Mouse (Mus musculus) adrenal gland, postnatal 14 days (tissue): ENCODE results near the gene Il25. TPM values are rescaled to one million over a fixed set of nuclear protein-coding genes. Genes with fewer than 3 reads are reported as not detected.
A peak's percentile ranks its signal among the peaks of the same experiment; 100 is the strongest.

Experiments used
- DNase-seq: peaks from one replicate; pipeline ENCODE4 v3.0.0; 2021; ENCODE audit warnings: mixed read lengths
- long read RNA-seq, 2 experiments: library from polyadenylated mRNA; stranded (forward); transcript quantifications; one replicate each; pipeline ENCODE4 v2.0.0; 2021
- total RNA-seq: library from RNA; stranded (reverse); gene quantifications from 2 replicates; pipeline ENCODE4 v1.2.3, GENCODE M21; 2021

Il25 gene
- total RNA-seq = not detected in 2 replicates
- long read RNA-seq, experiment 1 = 0 reads
- long read RNA-seq, experiment 2 = 0 reads

- no peak for DNase-seq
These were observed at the start of gene Il25 for GRCm38 (mm10) chr14:54932645-54933150. Il25 (plus strand) TSS chr14:54932695.

DNA sequence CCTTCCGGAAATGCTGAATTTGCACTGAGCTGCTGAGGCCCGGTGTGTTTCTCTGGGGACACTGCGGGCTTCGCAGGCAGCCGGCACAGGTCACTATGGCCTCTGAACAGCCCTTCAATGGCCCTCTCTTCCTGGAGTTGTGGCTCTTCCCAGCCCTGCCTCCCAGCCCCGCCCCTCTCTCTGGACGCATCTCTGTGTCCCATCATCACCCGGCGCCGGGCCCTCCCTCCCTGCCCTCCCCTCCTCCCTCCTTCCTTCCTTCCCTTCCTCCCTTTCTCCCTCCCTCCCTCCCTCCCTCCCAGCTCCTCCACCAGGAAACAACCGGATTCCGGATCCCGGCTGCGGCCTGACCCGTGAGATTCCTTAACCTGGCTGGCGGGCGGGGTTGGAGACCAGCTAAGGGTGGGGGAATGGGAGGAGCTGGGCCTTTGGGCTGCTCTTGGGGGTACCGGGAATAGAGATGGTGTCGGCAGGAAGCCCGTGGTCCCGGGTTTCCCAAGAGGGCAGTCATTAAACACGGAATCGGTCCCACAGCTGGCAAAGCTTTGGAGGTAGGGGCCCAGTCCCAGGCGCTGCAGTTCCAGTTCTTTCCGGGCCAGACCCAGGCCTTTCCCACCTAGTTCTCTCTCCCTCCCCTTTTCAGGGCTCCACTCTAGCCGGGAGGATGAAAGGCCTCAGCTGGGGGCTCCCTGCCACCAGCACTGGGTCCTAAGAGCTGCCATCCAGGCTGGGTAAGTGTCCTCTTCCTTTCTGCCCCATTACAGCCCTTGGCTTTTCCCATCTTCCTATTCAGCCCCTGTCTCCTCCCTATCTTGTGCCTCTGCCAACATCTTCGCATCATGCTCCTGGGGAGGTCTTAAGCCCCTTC, 49.1 kb upstream of the Il25 start, which contains the start of the genes Bcl2l2 and Gm20521:
TSS of gene Bcl2l2 (plus strand) at position 224 of the 868 bp plus-strand sequence.
TSS of gene Gm20521 (plus strand) at position 288 of the 868 bp plus-strand sequence.
- peak; percentile 96 for DNase-seq

DNA sequence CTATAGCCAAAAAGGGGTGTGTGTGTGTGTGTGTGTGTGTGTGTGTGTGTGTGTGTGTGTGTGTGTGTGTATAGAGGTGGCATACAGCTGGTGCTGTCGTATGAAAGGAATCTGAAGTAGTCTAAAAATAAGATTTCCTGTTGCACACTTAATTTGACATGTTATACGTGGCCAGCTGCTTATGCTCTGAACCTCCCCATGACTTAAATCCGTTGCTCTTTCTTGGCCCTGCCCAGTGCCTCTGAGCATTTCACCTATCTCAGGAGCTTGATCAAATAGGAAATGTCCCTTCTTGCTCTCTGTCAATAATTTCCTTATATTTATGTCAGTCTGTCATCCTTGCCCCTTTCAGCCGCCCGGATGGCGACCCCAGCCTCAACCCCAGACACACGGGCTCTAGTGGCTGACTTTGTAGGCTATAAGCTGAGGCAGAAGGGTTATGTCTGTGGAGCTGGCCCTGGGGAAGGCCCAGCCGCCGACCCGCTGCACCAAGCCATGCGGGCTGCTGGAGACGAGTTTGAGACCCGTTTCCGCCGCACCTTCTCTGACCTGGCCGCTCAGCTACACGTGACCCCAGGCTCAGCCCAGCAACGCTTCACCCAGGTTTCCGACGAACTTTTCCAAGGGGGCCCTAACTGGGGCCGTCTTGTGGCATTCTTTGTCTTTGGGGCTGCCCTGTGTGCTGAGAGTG, 48.3 kb upstream of the Il25 start:
- no peak for DNase-seq

DNA sequence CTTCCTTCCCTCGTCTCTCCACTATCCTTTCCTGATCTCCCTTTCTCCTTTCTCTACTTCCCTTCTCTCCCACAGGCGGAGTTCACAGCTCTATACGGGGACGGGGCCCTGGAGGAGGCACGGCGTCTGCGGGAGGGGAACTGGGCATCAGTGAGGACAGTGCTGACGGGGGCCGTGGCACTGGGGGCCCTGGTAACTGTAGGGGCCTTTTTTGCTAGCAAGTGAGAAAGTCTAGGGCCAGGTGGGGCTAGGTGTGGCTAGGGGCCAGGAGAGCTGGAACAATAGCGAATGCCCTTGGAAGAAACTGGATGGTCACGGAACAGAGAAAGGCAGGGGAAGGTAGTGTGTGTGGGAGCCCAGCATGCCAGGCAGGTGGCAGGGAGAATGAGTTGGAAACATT, 47.2 kb upstream of the Il25 start:
- no peak for DNase-seq

DNA sequence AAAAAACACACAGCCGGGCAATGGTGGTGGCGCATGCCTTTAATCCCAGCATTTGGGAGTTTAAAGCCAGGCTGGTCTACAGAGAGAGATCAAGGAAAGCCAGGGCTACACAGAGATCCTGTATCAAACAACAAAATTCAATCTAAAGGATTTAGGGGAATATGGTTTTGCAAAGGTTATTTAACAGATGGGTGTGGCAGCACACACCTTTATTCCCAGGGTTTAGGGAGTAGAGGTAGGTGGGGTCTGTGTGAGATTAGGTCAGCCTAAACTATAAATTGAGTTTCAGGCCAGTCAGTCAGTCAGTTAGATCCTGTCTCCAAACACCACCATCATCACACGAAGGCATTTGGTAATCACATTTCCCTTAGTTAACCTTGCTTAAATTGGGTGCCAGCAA, 40.3 kb upstream of the Il25 start, which contains the start of gene Pabpn1:
TSS of gene Pabpn1 (plus strand) at position 301 of the 400 bp plus-strand sequence.
- DNase-seq = no peak

- DNase-seq = peak; percentile 97
These were observed 38.8 kb upstream of the Il25 start for GRCm38 (mm10) chr14:54893651-54894181.

DNA sequence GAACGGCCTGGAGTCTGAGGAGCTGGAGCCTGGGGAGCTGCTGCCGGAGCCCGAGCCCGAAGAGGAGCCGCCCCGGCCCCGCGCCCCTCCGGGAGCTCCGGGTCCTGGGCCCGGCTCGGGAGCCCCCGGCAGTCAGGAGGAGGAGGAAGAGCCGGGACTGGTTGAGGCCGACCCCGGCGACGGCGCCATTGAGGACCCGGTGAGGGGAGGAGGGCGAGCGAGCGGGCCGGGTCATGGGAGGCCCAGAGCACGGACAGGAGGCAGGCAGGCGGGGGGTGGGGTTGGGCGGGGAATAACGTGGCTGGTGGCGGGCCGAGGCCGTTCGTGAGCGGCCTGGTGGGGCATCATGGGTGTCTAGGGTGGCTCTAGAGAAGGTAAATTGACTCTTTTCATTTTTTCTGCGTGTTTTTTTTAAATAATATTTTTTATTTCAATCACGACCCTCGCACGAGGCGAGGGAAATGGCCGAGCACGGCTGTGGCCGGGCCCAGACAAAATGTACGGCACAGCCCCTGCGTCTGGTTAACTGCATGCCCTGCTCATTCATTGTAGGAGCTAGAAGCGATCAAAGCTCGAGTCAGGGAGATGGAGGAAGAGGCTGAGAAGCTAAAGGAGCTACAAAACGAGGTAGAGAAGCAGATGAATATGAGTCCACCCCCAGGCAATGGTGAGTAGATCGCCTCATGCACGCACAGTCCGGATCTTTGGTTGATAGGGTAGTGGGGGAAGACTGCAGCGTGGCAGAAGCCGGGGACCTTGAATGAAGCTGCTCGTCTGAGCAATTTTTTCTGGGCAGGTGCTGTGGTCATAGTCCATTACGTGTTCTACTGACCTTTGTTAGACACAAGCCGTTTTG, 38.0 kb upstream of the Il25 start:
- peak; percentile 83 for DNase-seq

- DNase-seq = no peak
These were observed 35.0 kb upstream of the Il25 start for GRCm38 (mm10) chr14:54897445-54897844.

DNA sequence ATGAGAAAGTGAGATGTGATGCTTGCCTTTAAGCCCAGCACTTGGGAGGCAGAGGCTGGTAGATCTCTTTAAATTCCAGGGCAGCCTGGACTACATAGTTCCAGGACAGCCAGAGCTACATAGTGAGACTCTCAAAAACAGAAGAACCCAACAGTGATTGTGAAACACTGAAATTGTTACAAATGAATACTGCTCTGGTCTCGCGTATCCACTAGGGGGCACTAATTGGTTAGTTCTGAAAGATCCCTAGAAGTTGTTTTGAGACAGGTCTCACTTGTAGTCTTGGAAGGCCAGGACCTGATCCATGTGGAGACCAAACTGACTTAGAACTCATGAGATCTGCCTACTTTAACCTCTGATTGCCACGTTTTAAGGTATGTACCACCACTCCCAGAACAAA, 32.1 kb upstream of the Il25 start:
- peak; percentile 74 for DNase-seq

GRCm38 (mm10) chr14:54903641-54904040, 28.9 kb upstream of the Il25 start:
- DNase-seq = no peak

GRCm38 (mm10) chr14:54908682-54909081, 23.8 kb upstream of the Il25 start:
- DNase-seq = no peak

GRCm38 (mm10) chr14:54912109-54912850, 20.2 kb upstream of the Il25 start:
- peak; percentile 49 for DNase-seq

- DNase-seq = peak; percentile 74
These were observed 19.6 kb upstream of the Il25 start, which contains the start of gene Slc22a17 for GRCm38 (mm10) chr14:54912886-54913285. Slc22a17 (minus strand) TSS chr14:54913132.

- no peak for DNase-seq
These were observed 19.2 kb upstream of the Il25 start for GRCm38 (mm10) chr14:54913343-54913742.

GRCm38 (mm10) chr14:54920076-54920685, 12.3 kb upstream of the Il25 start:
- DNase-seq = no peak

DNA sequence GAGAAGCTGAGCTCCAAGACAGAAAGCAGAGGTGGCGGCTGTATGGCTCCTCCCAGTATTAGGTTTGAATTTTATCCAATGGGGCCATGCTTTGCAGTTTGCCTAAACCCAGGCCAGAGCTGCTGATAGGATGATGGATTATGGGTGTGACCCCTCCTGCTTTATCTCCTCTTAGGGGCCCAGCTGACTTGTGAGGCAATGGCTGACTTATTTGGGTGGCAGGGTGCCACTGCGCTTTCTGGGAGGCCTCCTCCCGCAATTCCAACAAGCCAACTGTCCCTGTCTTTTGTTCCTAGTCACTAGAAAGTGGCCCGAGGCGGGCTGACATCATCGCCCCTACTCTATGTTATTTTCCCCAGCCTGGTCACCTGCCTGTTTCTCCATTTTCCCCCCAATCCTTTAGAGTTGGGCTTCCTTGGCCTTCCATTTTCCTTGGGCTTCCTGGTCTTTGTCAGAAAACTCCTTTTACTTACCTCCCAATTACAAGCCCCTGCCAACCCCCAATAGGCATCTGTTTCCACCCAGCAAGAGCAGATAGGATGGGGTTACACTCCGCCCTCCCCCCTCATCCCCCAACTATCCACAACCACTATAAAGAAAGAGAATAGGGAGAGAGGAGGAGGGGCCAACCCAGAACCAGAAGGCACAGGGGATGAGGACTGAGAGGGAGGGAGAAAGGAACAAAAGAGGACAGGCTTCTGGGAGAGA, 7.7 kb upstream of the Il25 start:
- peak; percentile 58 for DNase-seq

- DNase-seq = peak; percentile 76
These were observed 6.8 kb upstream of the Il25 start, which contains the start of gene Efs for GRCm38 (mm10) chr14:54925349-54926342. Efs (minus strand) TSS chr14:54926126.
